Mouse (Mus musculus) heart, adult 2 months (tissue): ENCODE data around the gene Vwc2l.

ENCODE experiments used
- CTCF ChIP-seq: fragments of 200-600 bp; IDR thresholded peaks from 2 replicates; pipeline ENCODE4 v1.8.1; 2022; ENCODE audit warnings: antibody characterized with exemption, mild to moderate bottlenecking, moderate library complexity
- EP300 ChIP-seq: fragments of 200-500 bp; IDR thresholded peaks from 2 replicates; pipeline ENCODE4 v1.6.1; 2011; ENCODE audit warnings: low read depth, low read length, control low read depth; ENCODE audit not compliant: insufficient read depth
- POLR2A ChIP-seq: fragments of 200-500 bp; IDR thresholded peaks from 2 replicates; pipeline ENCODE4 v1.6.1; 2011; ENCODE audit warnings: mild to moderate bottlenecking, low read depth, low read length, control low read depth; ENCODE audit not compliant: insufficient read depth

DNA sequence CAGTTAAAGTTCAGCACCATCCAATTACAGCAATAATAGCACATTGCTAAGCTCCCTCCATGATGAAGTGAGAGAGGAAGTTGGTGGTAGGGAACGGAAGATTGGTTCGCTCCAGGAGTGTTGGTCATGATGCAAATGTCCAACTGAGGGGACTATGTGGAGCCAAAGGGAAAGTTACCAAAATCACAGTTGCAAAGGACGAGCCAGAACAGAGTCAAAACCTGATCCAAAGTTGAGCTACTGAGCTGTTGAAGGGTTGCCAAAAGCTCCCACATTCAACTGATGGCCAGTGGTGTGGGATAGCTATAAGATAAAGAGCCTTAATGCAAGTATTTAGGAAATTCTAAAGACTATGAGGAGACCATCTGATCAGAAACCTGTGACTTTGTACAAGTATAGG, 19.7 kb upstream of the Vwc2l start:
- TF ChIP-seq CTCF (no peak), POLR2A (no peak), EP300 (no peak)
